Comparison of ENCODE assay signal across 11 mouse cellular contexts in the genomic region with DNA sequence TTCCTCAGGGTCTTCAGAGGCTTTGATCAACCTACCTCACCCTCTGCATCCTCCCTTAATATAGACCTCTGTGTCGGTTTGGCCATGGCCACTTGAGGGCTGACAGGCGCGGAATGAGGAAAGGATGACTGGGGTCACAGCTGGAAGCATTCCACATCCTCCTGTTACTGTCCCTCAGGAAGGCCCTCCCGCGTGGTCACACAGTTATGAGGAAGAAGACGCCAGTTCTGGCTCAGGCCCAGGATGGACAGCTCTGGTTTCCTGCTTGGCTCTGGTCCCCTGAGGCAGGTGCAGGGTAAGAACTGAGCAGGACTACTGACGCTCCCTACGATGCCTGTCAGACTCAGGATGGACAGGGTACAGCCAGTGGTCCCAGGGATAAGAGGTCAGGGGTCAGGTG. TPM values are rescaled to one million over a fixed set of nuclear protein-coding genes. Genes with fewer than 3 reads are reported as not detected.
DNase-seq lines count a peak whose midpoint lies in the region; ATAC-seq and TF ChIP-seq lines count a peak whose summit lies in the region.
"Had no signal": no experiment of that assay in that cellular context is flagged by ENCODE, and none has a peak within 500 bp of the region (broad histone marks: within the 10 kb centered on the region; RNA-seq: fewer than 3 reads in every experiment).

No protein-coding gene starts in this region.

- intact Hi-C loops in heart, postnatal 25 days (cut with DNase I): no loop called here

- no peak overlapping the region for H3K27ac ChIP-seq in thymus, adult 2 months (ENCODE audit: control insufficient read depth, insufficient read depth, low read length)

- no peaks in the 10 kb centered on the region for H3K36me3 ChIP-seq in thymus, adult 2 months (ENCODE audit: control insufficient read depth, insufficient read depth, low read length)

- peak; percentile 48 for ATAC-seq in granulocyte monocyte progenitor cell, adult 5-6 weeks (replicated peaks; ENCODE audit: poor library complexity, severe bottlenecking)
- ATAC-seq: activated CD4-positive, CD25-positive, alpha-beta regulatory T cell, adult 4 months had no signal

- 52% methylated on average over 8 of the region's 8 CpGs for WGBS in thymus, adult 2 months

- DNase-seq in heart, adult 11 months: peak; percentile 98
- no peak for DNase-seq in heart, postnatal 25 days (ENCODE audit: low spot score)
- peak; percentile 74 for DNase-seq in adrenal gland, postnatal 14 days
- peak; percentile 85 for DNase-seq in kidney, postnatal 10 days
- no peak for DNase-seq in thymus, adult 2 months
- no peak for DNase-seq in layer of hippocampus, postnatal 36 days
- DNase-seq in left cerebral cortex, adult 9 months (ENCODE audit: low spot score in 2 of 2): no peak

- no peaks in the 10 kb centered on the region for H3K4me1 ChIP-seq in thymus, adult 2 months (replicated peaks; ENCODE audit: control insufficient read depth, insufficient read depth, low read length)

- TF ChIP-seq CTCF in thymus, adult 2 months (IDR thresholded peaks at IDR 0.05; ENCODE audit: borderline replicate concordance, control insufficient read depth, extremely low read depth, insufficient read depth, low read length, poor library complexity): no peak

- H3K4me3 ChIP-seq in thymus, adult 2 months (ENCODE audit: control insufficient read depth, insufficient read depth, low read length): no peak overlapping the region

- H3K27me3 ChIP-seq in thymus, adult 2 months (ENCODE audit: control insufficient read depth, insufficient read depth, low read length): no peaks in the 10 kb centered on the region

- TF ChIP-seq POLR2A in thymus, adult 2 months (IDR thresholded peaks at IDR 0.05; ENCODE audit: control insufficient read depth, extremely low read depth, insufficient read depth, low read length, poor library complexity): no peak

RNA-seq across cellular contexts. Expression of a gene that starts 1.3 kb away (rescaled TPM):
- not detected for total RNA-seq in heart, postnatal 25 days (2021)
- 0.37 and 0.71 TPM in 2 replicates for total RNA-seq in adrenal gland, postnatal 14 days (2021)
- total RNA-seq in granulocyte monocyte progenitor cell, adult 5-6 weeks (2014; fragmentation: Nextera tagmentation): not detected in 2 replicates
- not detected in 2 replicates for total RNA-seq in granulocyte monocyte progenitor cell, adult 5-6 weeks (2017)
- 0.19 and 0.37 TPM in 2 replicates for polyA plus RNA-seq in thymus, adult 2 months (2012; rRNA removed)
- total RNA-seq in layer of hippocampus, postnatal 36 days (2021): 1 to 10 TPM in 1 of 2 experiments, not detected in 1; 1.0 TPM
- total RNA-seq: CH12.LX; left cerebral cortex, postnatal 10 days had no signal

RNA-seq across cellular contexts. Expression of a gene that starts 11.7 kb away (rescaled TPM):
- 100 to 1,000 TPM; 282 to 346 TPM for total RNA-seq in heart, postnatal 25 days (2021)
- total RNA-seq in adrenal gland, postnatal 14 days (2021): 1,064 and 1,109 TPM in 2 replicates
- 1,412 and 1,653 TPM in 2 replicates for total RNA-seq in granulocyte monocyte progenitor cell, adult 5-6 weeks (2014; fragmentation: Nextera tagmentation)
- total RNA-seq in granulocyte monocyte progenitor cell, adult 5-6 weeks (2017): 733 and 780 TPM in 2 replicates
- polyA plus RNA-seq in thymus, adult 2 months (2012; rRNA removed): 1,233 and 1,455 TPM in 2 replicates
- total RNA-seq in layer of hippocampus, postnatal 36 days (2021): 1,000 to 10,000 TPM; 1,262 to 1,401 TPM

RNA-seq across cellular contexts. Expression of a gene that starts 18.5 kb away (rescaled TPM):
- 10 to 100 TPM; 15.2 to 15.3 TPM for total RNA-seq in heart, postnatal 25 days (2021)
- total RNA-seq in adrenal gland, postnatal 14 days (2021): 18.7 and 24.6 TPM in 2 replicates
- total RNA-seq in granulocyte monocyte progenitor cell, adult 5-6 weeks (2014; fragmentation: Nextera tagmentation): 8.3 and 13.2 TPM in 2 replicates
- total RNA-seq in granulocyte monocyte progenitor cell, adult 5-6 weeks (2017): 12.9 and 18.8 TPM in 2 replicates
- polyA plus RNA-seq in thymus, adult 2 months (2012; rRNA removed): 59.7 and 64.4 TPM in 2 replicates
- 10 to 100 TPM; 17.3 to 21.6 TPM for total RNA-seq in layer of hippocampus, postnatal 36 days (2021)

Comparison
In these comparisons a context has a peak if more than half of its experiments do, and no peak if none do; other contexts are left out.
1. DNase-seq: peak in heart, adult 11 months (single experiment), adrenal gland, postnatal 14 days (single experiment) and kidney, postnatal 10 days (single experiment); none in heart, postnatal 25 days (single experiment), thymus, adult 2 months (single experiment), layer of hippocampus, postnatal 36 days (0 of 2) and left cerebral cortex, adult 9 months (0 of 2).